Mouse (Mus musculus) small intestine, adult 2 months (tissue): ENCODE results near the gene Ccdc102a.

Experiments
- CTCF ChIP-seq: fragments of 200-500 bp; IDR thresholded peaks from 2 replicates; pipeline ENCODE4 v1.5.1; 2012; ENCODE audit warnings: low read depth, mild to moderate bottlenecking, control low read depth, inconsistent platforms, low read length, moderate library complexity, mixed read lengths; ENCODE audit not compliant: insufficient replicate concordance, insufficient read length; ENCODE audit errors: extremely low read depth
- POLR2A ChIP-seq: fragments of 200-500 bp; IDR thresholded peaks from 2 replicates; pipeline ENCODE4 v1.6.1; 2012; ENCODE audit warnings: low read depth, mild to moderate bottlenecking, control low read depth, inconsistent platforms, low read length, moderate library complexity

- no peak for TF ChIP-seq CTCF
- no peak for TF ChIP-seq POLR2A
These were observed 27.3 kb upstream of the Ccdc102a start for GRCm38 (mm10) chr8:94945185-94945584.
